Mouse (Mus musculus) forebrain, embryonic 11.5 days (tissue): ENCODE results near the gene Ptprn2. TPM values are rescaled to one million over a fixed set of nuclear protein-coding genes. Genes with fewer than 3 reads are reported as not detected.

Experiments used
- ATAC-seq: fragments of 200-750 bp; cut with Nextera tagmentation; replicated peaks from 2 replicates; pipeline ENCODE4 v1.8.0; 2017; ENCODE audit warnings: moderate TSS enrichment; ENCODE audit not compliant: low FRiP score
- DNase-seq: peaks from one replicate; pipeline ENCODE4 v3.0.0-alpha.2; 2017; ENCODE audit warnings: low spot score
- H3K27ac ChIP-seq: fragments of 300-500 bp; sonication (generic); 2 replicates; pipeline ENCODE4 v1.5.1; 2014; ENCODE audit warnings: low read depth, low read length
- H3K27me3 ChIP-seq: fragments of 300-500 bp; sonication (generic); 2 replicates; pipeline ENCODE4 v1.6.1; 2014; ENCODE audit warnings: mild to moderate bottlenecking, low read length, mixed read lengths; ENCODE audit not compliant: control insufficient read depth, insufficient read depth
- H3K36me3 ChIP-seq: fragments of 300-500 bp; sonication (generic); 2 replicates; pipeline ENCODE4 v1.6.1; 2014; ENCODE audit warnings: mild to moderate bottlenecking, low read length, moderate library complexity, mixed read lengths; ENCODE audit not compliant: control insufficient read depth, insufficient read depth
- H3K4me1 ChIP-seq: fragments of 300-500 bp; sonication (generic); replicated peaks from 2 replicates; pipeline ENCODE4 v1.6.1; 2014; ENCODE audit warnings: low read length, mixed read lengths; ENCODE audit not compliant: control insufficient read depth, insufficient read depth
- H3K4me2 ChIP-seq: fragments of 300-500 bp; sonication (generic); 2 replicates; pipeline ENCODE4 v1.6.1; 2014; ENCODE audit warnings: low read depth, mild to moderate bottlenecking, low read length, moderate library complexity, mixed read lengths; ENCODE audit not compliant: severe bottlenecking
- H3K4me3 ChIP-seq: fragments of 300-500 bp; sonication (generic); 2 replicates; pipeline ENCODE4 v1.5.1; 2014; ENCODE audit warnings: low read depth, low read length
- H3K9ac ChIP-seq: fragments of 300-500 bp; sonication (generic); 2 replicates; pipeline ENCODE4 v1.6.1; 2014; ENCODE audit warnings: low read length
- H3K9me3 ChIP-seq: fragments of 300-500 bp; sonication (generic); 2 replicates; pipeline ENCODE4 v1.6.1; 2016; ENCODE audit warnings: low read length, mixed read lengths; ENCODE audit not compliant: control insufficient read depth
- WGBS: fragments of 180-500 bp; shearing (Covaris S2); extraction: QIAGEN DNeasy Blood & Tissue Kit; methylation state at CpG from one replicate; pipeline ENCODE4 v1.1.7; 2014; 5-methylcytosine and 5-hydroxymethylcytosine counted together
- polyA plus RNA-seq: library from polyadenylated mRNA; unstranded; fragments of >200 nt; fragmentation: Nextera tagmentation; extraction: Ambion mirVana; gene quantifications from 2 replicates; pipeline ENCODE4 v1.2.1, GENCODE M21; 2014

Ptprn2 gene
- polyA plus RNA-seq, 1 experiment from 2014 or later: 6.8 TPM

DNA sequence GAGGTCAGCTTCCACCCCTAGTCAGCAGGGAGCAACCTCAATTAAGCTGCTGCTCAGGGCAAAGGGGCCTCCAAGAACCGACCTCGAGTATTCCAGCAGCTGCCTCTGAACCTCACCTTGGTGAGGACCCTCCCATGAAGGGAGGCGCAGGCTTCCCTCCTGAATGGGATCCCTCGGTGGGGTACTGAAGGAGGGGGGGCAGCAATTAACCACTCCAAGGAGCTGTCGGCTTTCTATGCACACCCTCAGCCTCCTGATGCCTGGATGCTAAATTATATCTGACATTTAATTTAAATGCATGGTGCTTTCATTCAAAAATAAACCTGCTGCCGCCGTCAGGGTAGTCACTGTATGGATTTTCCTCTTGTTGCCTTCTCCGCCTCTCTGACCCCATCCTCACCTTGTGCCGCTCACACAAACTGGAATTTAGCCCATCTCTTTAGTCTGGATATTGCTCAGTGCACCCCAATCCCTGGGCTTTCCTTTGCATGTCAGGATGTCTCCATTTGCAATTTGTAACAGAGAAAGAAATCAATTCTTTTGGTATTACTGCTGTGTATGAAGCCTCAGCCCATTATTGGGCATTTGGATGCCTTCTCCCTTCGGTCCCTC is 629.8 kb downstream of the Ptprn2 start:
- Histone ChIP-seq H3K27ac (no peak overlapping the region), H3K27me3 (peaks cover 4% of the 10 kb centered on the region; the same call in 1 of the 2 replicates), H3K4me2 (no peak overlapping the region), H3K4me3 (no peak overlapping the region), H3K4me1 (no peaks in the 10 kb centered on the region), H3K9ac (no peak overlapping the region), H3K36me3 (no peaks in the 10 kb centered on the region), H3K9me3 (no peaks in the 10 kb centered on the region)
- ATAC-seq (no peak), DNase-seq (no peak)
- WGBS: 59% methylated on average over 10 of the region's 10 CpGs

DNA sequence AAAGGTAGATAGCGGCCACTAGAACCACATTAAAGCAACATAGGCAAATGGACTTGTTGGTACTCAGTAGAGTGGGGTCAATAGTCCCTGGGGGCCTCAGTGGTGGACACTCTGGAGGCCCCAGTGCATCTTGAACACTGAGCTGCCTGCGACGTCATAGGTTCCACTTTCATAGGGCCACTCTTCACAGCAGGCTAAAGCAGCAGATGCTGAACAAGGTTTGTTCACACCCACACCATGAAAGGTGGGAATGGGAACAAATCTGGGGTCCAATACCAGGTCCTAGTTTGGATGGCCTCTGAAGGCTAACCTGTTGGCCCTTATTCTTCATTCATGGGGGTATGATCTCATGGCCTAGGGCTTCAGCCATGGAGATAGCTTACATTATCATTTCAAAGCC is 641.6 kb downstream of the Ptprn2 start:
- Histone ChIP-seq H3K4me2 (no peak overlapping the region), H3K36me3 (no peaks in the 10 kb centered on the region), H3K27me3 (no peaks in the 10 kb centered on the region), H3K4me1 (no peaks in the 10 kb centered on the region), H3K27ac (no peak overlapping the region), H3K9ac (no peak overlapping the region), H3K4me3 (no peak overlapping the region), H3K9me3 (no peaks in the 10 kb centered on the region)
- DNase-seq (no peak), ATAC-seq (no peak)
- 86% methylated on average over 3 of the region's 3 CpGs for WGBS

GRCm38 (mm10) chr12:117127485-117127884 is 642.0 kb downstream of the Ptprn2 start:
- no peak overlapping the region for H3K4me3 ChIP-seq
- H3K36me3 ChIP-seq: no peaks in the 10 kb centered on the region
- WGBS: 89% methylated on average over 6 of the region's 6 CpGs
- DNase-seq (no peak), ATAC-seq (no peak)
- no peak overlapping the region for H3K4me2 ChIP-seq
- H3K27me3 ChIP-seq: no peaks in the 10 kb centered on the region
- no peaks in the 10 kb centered on the region for H3K9me3 ChIP-seq
- H3K4me1 ChIP-seq: no peaks in the 10 kb centered on the region
- H3K9ac ChIP-seq: no peak overlapping the region
- no peak overlapping the region for H3K27ac ChIP-seq

DNA sequence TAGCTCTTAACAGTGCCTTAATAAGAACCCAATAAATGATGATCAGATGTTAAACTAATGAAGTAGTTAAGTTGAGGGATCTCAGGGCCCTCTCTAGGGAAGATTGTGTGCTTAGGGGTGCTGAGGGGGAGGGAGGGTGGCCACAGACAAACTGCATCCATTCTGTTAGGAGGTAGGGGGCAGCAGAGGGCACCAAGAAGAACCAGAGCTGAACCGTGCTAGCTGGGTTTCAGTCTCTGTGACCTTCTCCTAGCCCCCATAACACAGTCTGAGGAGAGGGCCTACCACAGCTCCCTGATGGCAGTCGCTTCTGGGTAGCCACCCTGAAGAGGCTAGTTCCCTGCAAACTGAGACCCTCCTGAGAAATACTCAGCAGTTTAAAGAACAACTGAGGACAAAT is 646.6 kb downstream of the Ptprn2 start:
- 7% methylated on average over 2 of the region's 2 CpGs for WGBS
- Histone ChIP-seq H3K4me3 (no peak overlapping the region), H3K9ac (no peak overlapping the region), H3K4me1 (no peaks in the 10 kb centered on the region), H3K36me3 (no peaks in the 10 kb centered on the region), H3K27ac (no peak overlapping the region), H3K27me3 (no peaks in the 10 kb centered on the region), H3K4me2 (no peak overlapping the region), H3K9me3 (no peaks in the 10 kb centered on the region)
- DNase-seq (peak; percentile 63), ATAC-seq (peak; percentile 62)

- Histone ChIP-seq H3K36me3 (no peaks in the 10 kb centered on the region), H3K4me3 (no peak overlapping the region), H3K9me3 (no peaks in the 10 kb centered on the region), H3K4me1 (no peaks in the 10 kb centered on the region), H3K27me3 (no peaks in the 10 kb centered on the region), H3K9ac (no peak overlapping the region), H3K27ac (no peak overlapping the region), H3K4me2 (no peak overlapping the region)
- WGBS: 60% methylated on average over 5 of the region's 5 CpGs
- DNase-seq (no peak), ATAC-seq (no peak)
Observed at GRCm38 (mm10) chr12:117135205-117135604, 649.7 kb downstream of the Ptprn2 start.

DNA sequence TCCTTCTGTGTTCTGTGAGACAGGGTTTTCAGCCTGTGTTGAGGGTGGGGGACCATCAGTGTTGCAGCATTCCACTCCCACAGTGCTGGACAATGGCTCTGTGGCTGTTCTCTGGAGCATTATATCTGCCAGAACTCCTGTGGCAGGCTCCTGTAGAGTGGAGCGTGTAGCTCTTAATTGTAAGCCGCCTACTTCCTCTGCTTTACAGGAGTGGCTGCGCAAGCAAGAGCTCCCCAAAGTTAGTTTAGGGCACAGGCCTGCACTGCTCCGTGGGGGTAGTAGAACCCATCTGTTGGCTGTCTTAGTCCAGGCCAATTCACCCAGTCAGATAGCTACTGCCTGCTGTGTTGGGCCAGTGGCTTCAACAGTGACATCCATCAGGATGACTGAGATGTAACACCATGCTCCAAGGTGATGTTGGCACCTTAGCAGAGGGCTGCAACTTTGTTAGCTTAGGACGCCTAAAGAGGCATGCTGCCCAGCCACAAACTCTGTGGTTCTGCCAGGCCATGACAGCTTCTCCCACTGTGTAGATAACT is 651.0 kb downstream of the Ptprn2 start:
- Histone ChIP-seq H3K4me1 (no peaks in the 10 kb centered on the region), H3K4me2 (no peak overlapping the region), H3K9ac (no peak overlapping the region), H3K9me3 (no peaks in the 10 kb centered on the region), H3K36me3 (no peaks in the 10 kb centered on the region), H3K27ac (no peak overlapping the region), H3K27me3 (no peaks in the 10 kb centered on the region), H3K4me3 (no peak overlapping the region)
- WGBS: 74% methylated on average over 5 of the region's 5 CpGs
- no peak for ATAC-seq
- DNase-seq: no peak

- Histone ChIP-seq H3K27ac (no peak overlapping the region), H3K4me2 (no peak overlapping the region), H3K4me1 (no peaks in the 10 kb centered on the region), H3K9ac (no peak overlapping the region), H3K4me3 (no peak overlapping the region), H3K27me3 (no peaks in the 10 kb centered on the region), H3K9me3 (no peaks in the 10 kb centered on the region), H3K36me3 (no peaks in the 10 kb centered on the region)
- ATAC-seq (no peak), DNase-seq (no peak)
- 90% methylated on average over 4 of the region's 4 CpGs for WGBS
Observed at GRCm38 (mm10) chr12:117140901-117141300, 655.4 kb downstream of the Ptprn2 start.

GRCm38 (mm10) chr12:117141394-117141793 is 655.9 kb downstream of the Ptprn2 start:
- ATAC-seq: no peak
- no peaks in the 10 kb centered on the region for H3K27me3 ChIP-seq
- WGBS: 94% methylated on average over 6 of the region's 6 CpGs
- H3K36me3 ChIP-seq: no peaks in the 10 kb centered on the region
- no peak for DNase-seq
- no peak overlapping the region for H3K4me2 ChIP-seq
- H3K27ac ChIP-seq: no peak overlapping the region
- no peaks in the 10 kb centered on the region for H3K9me3 ChIP-seq
- H3K9ac ChIP-seq: no peak overlapping the region
- H3K4me1 ChIP-seq: no peaks in the 10 kb centered on the region
- H3K4me3 ChIP-seq: no peak overlapping the region

GRCm38 (mm10) chr12:117149176-117149575 is 663.7 kb downstream of the Ptprn2 start:
- Histone ChIP-seq H3K27me3 (peaks cover 37% of the 10 kb centered on the region), H3K36me3 (no peaks in the 10 kb centered on the region), H3K27ac (no peak overlapping the region), H3K4me3 (peak overlapping the region; percentile 53), H3K9me3 (no peaks in the 10 kb centered on the region), H3K4me1 (peaks cover 24% of the 10 kb centered on the region), H3K9ac (peak overlapping the region; percentile 37), H3K4me2 (peak overlapping the region; percentile 49)
- WGBS: 8% methylated on average over 7 of the region's 7 CpGs
- ATAC-seq (no peak), DNase-seq (peak; percentile 51)
